Mouse (Mus musculus): Measurements from ENCODE around the gene Dcun1d4. TPM values are rescaled to one million over a fixed set of nuclear protein-coding genes. Genes with fewer than 3 reads are reported as not detected.

The Dcun1d4 gene
- polyA plus RNA-seq (2015; fragmentation: Nextera tagmentation; extraction: Ambion mirVana) = 40.4 and 43.0 TPM in 2 replicates

GRCm38 (mm10) chr5:73480700-73481099, at the start of gene Dcun1d4:
TSS of gene Dcun1d4 (plus strand) at chr5:73481000.

Other genes starting within 250 kb of the Dcun1d4 start
- gene Fryl, start 224.4 kb upstream of the Dcun1d4 start, polyA plus RNA-seq (2015; fragmentation: Nextera tagmentation; extraction: Ambion mirVana) = 27.5 and 28.1 TPM in 2 replicates
- gene Ociad1, start 188.2 kb upstream of the Dcun1d4 start, polyA plus RNA-seq (2015; fragmentation: Nextera tagmentation; extraction: Ambion mirVana) = 429 and 436 TPM in 2 replicates
- 25.6 and 26.2 TPM in 2 replicates for gene Ociad2, start 140.0 kb upstream of the Dcun1d4 start, polyA plus RNA-seq (2015; fragmentation: Nextera tagmentation; extraction: Ambion mirVana)
- gene Cwh43, start 74.9 kb upstream of the Dcun1d4 start, polyA plus RNA-seq (2015; fragmentation: Nextera tagmentation; extraction: Ambion mirVana) = 0.71 and 1.0 TPM in 2 replicates
- gene Lrrc66, start 151.5 kb downstream of the Dcun1d4 start, polyA plus RNA-seq (2015; fragmentation: Nextera tagmentation; extraction: Ambion mirVana) = not detected in 2 replicates
- gene Sgcb, start 166.8 kb downstream of the Dcun1d4 start, polyA plus RNA-seq (2015; fragmentation: Nextera tagmentation; extraction: Ambion mirVana) = 62.0 and 62.4 TPM in 2 replicates
- 0.26 and 0.37 TPM in 2 replicates for gene Spata18, start 170.4 kb downstream of the Dcun1d4 start, polyA plus RNA-seq (2015; fragmentation: Nextera tagmentation; extraction: Ambion mirVana)